ENCODE assay signal across 8 mouse cellular contexts in the genomic region with DNA sequence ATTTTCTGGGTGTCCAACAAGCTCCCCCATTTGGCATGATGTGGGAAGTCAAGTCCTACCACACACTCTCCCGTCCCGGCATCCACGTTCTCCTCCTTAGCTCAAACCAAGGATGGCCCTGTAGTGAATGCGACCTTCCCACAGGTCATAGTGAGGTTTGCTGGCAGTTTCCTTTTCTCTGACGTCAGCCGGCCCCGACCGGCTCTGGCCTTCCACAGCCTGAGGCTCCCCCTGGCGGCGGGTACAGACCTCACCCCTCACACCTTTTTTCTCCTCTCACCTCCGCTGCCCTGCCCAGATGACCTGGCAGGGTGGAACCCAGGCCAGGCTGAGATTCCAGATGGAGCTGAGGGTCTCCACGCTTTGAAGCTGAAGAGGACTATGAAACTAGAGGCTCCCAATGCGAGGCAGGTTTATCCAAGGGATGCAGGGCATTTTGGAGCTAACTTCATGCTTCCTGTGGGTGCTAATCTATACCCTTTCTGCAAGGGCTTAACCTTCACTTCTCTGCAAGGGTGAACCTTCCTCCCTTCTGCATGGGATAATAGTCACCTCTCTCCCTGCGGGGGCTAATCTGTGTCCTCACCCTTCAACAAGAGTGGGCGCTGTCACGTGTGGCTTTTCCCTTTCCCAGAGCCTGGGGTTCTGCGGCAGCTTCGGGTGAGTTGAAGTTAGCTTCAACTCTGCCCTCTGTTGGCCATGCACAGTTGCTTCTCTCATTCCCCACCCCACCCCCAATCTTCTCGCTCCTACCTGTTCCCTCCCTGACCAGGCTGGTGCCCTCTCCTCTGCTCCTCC. TPM values are rescaled to one million over a fixed set of nuclear protein-coding genes. Genes with fewer than 3 reads are reported as not detected.
DNase-seq lines count a peak whose midpoint lies in the region; ATAC-seq lines count a peak whose summit lies in the region.

No protein-coding gene starts in this region.

- H3K27ac ChIP-seq in midbrain, embryonic 11.5 days (ENCODE audit: low read depth, low read length): no peak overlapping the region
- no peak overlapping the region for H3K27ac ChIP-seq in midbrain, embryonic 16.5 days (ENCODE audit: low read length)
- no peak overlapping the region for H3K27ac ChIP-seq in limb, embryonic 13.5 days
- H3K27ac ChIP-seq in stomach, embryonic 14.5 days (ENCODE audit: low read length): no peak overlapping the region

- no peaks in the 10 kb centered on the region for H3K9me3 ChIP-seq in midbrain, embryonic 11.5 days (ENCODE audit: control insufficient read depth, low read length)
- no peaks in the 10 kb centered on the region for H3K9me3 ChIP-seq in midbrain, embryonic 16.5 days (replicated peaks; ENCODE audit: control insufficient read depth, low read length, poor library complexity, severe bottlenecking)
- no peaks in the 10 kb centered on the region for H3K9me3 ChIP-seq in limb, embryonic 13.5 days
- no peaks in the 10 kb centered on the region for H3K9me3 ChIP-seq in stomach, embryonic 14.5 days (ENCODE audit: control insufficient read depth, low read depth, low read length)

- peaks cover 3% of the 10 kb centered on the region for H3K27me3 ChIP-seq in midbrain, embryonic 11.5 days (ENCODE audit: control insufficient read depth, insufficient read depth, low read length)
- no peaks in the 10 kb centered on the region for H3K27me3 ChIP-seq in midbrain, embryonic 16.5 days (ENCODE audit: control insufficient read depth, insufficient read depth, low read depth, low read length)
- H3K27me3 ChIP-seq in limb, embryonic 13.5 days: peaks cover 4% of the 10 kb centered on the region; the same call in 1 of the 2 replicates
- no peaks in the 10 kb centered on the region for H3K27me3 ChIP-seq in stomach, embryonic 14.5 days (ENCODE audit: control insufficient read depth, insufficient read depth, low read length)

- WGBS in midbrain, embryonic 11.5 days: 7% methylated on average over 19 of the region's 19 CpGs
- 9% methylated on average over 19 of the region's 19 CpGs for WGBS in midbrain, embryonic 16.5 days
- WGBS in limb, embryonic 13.5 days: 6% methylated on average over 19 of the region's 19 CpGs
- WGBS in stomach, embryonic 14.5 days: 4% methylated on average over 19 of the region's 19 CpGs

- no peak overlapping the region for H3K4me3 ChIP-seq in midbrain, embryonic 11.5 days (ENCODE audit: low read depth, low read length)
- no peak overlapping the region for H3K4me3 ChIP-seq in midbrain, embryonic 16.5 days (ENCODE audit: low read depth, low read length)
- H3K4me3 ChIP-seq in limb, embryonic 13.5 days: no peak overlapping the region
- H3K4me3 ChIP-seq in stomach, embryonic 14.5 days (ENCODE audit: low read depth, low read length): no peak overlapping the region

- H3K9ac ChIP-seq in midbrain, embryonic 11.5 days (ENCODE audit: low read length): no peak overlapping the region
- H3K9ac ChIP-seq in midbrain, embryonic 16.5 days (ENCODE audit: low read depth, low read length): no peak overlapping the region
- H3K9ac ChIP-seq in limb, embryonic 13.5 days: no peak overlapping the region
- no peak overlapping the region for H3K9ac ChIP-seq in stomach, embryonic 14.5 days (replicated peaks; ENCODE audit: low read depth, low read length)

- no peak overlapping the region for H3K4me2 ChIP-seq in midbrain, embryonic 11.5 days
- H3K4me2 ChIP-seq in midbrain, embryonic 16.5 days (ENCODE audit: low read length): no peak overlapping the region
- peak overlapping the region; percentile 9; the same call in 1 of the 2 replicates for H3K4me2 ChIP-seq in limb, embryonic 13.5 days (replicated peaks)
- no peak overlapping the region for H3K4me2 ChIP-seq in stomach, embryonic 14.5 days (replicated peaks; ENCODE audit: low read depth, low read length)

- DNase-seq in midbrain, embryonic 11.5 days (ENCODE audit: low spot score, missing footprints): peak; percentile 96
- peak; percentile 91 for DNase-seq in cerebellum, postnatal 10 days
- DNase-seq in gastrocnemius, postnatal 4 days (ENCODE audit: low spot score in 2 of 2): peak; percentile 72 to 76
- peak; percentile 75 to 86 for DNase-seq in kidney, adult 8-10 months
- DNase-seq in natural killer cell, adult 2 months (ENCODE audit: low spot score in 2 of 2): peak; percentile 83 to 89

- peak; percentile 40; the same call in 1 of the 2 replicates for ATAC-seq in midbrain, embryonic 11.5 days (ENCODE audit: low FRiP score)
- ATAC-seq in midbrain, embryonic 16.5 days: no peak
- no peak; the same call in 1 of the 2 replicates for ATAC-seq in limb, embryonic 13.5 days (ENCODE audit: low FRiP score, low read depth)
- ATAC-seq in stomach, embryonic 14.5 days (ENCODE audit: insufficient number of reproducible peaks, insufficient read depth, low FRiP score, low read depth): peak; percentile 63; the same call in 1 of the 2 replicates

- H3K4me1 ChIP-seq in midbrain, embryonic 11.5 days (ENCODE audit: control insufficient read depth, insufficient read depth, low read length): no peaks in the 10 kb centered on the region
- H3K4me1 ChIP-seq in midbrain, embryonic 16.5 days (ENCODE audit: control insufficient read depth, insufficient read depth, low read length): no peaks in the 10 kb centered on the region
- H3K4me1 ChIP-seq in limb, embryonic 13.5 days: no peaks in the 10 kb centered on the region; the same call in 1 of the 2 replicates
- H3K4me1 ChIP-seq in stomach, embryonic 14.5 days (ENCODE audit: control insufficient read depth, insufficient read depth, low read length): 0 out of 2 replicates have a peak, but pooled peaks cover 3% of the 10 kb centered on the region

- no peaks in the 10 kb centered on the region for H3K36me3 ChIP-seq in midbrain, embryonic 11.5 days (ENCODE audit: control insufficient read depth, insufficient read depth, low read length)
- no peaks in the 10 kb centered on the region for H3K36me3 ChIP-seq in midbrain, embryonic 16.5 days (ENCODE audit: control insufficient read depth, insufficient read depth, low read length)
- no peaks in the 10 kb centered on the region for H3K36me3 ChIP-seq in limb, embryonic 13.5 days
- no peaks in the 10 kb centered on the region for H3K36me3 ChIP-seq in stomach, embryonic 14.5 days (ENCODE audit: control insufficient read depth, insufficient read depth, low read length)

RNA-seq across cellular contexts. Expression of gene Ifnl3, which starts 5.5 kb away (rescaled TPM):
- polyA plus RNA-seq in midbrain, embryonic 11.5 days (2014; fragmentation: Nextera tagmentation; extraction: Ambion mirVana): not detected in 2 replicates
- not detected in 2 replicates for polyA plus RNA-seq in midbrain, embryonic 16.5 days (2015; fragmentation: Nextera tagmentation; extraction: Ambion mirVana)
- not detected for total RNA-seq in gastrocnemius, postnatal 4 days (2021)
- not detected in 2 replicates for polyA plus RNA-seq in limb, embryonic 13.5 days (2015; fragmentation: Nextera tagmentation; extraction: Ambion mirVana)
- not detected in 2 replicates for polyA plus RNA-seq in stomach, embryonic 14.5 days (2014; fragmentation: Nextera tagmentation; extraction: Ambion mirVana)

RNA-seq across cellular contexts. Expression of gene Sycn, which starts 12.6 kb away (rescaled TPM):
- polyA plus RNA-seq in midbrain, embryonic 11.5 days (2014; fragmentation: Nextera tagmentation; extraction: Ambion mirVana): not detected in 2 replicates
- not detected in 2 replicates for polyA plus RNA-seq in midbrain, embryonic 16.5 days (2015; fragmentation: Nextera tagmentation; extraction: Ambion mirVana)
- total RNA-seq in gastrocnemius, postnatal 4 days (2021): not detected
- polyA plus RNA-seq in limb, embryonic 13.5 days (2015; fragmentation: Nextera tagmentation; extraction: Ambion mirVana): not detected in 2 replicates
- polyA plus RNA-seq in stomach, embryonic 14.5 days (2014; fragmentation: Nextera tagmentation; extraction: Ambion mirVana): 0.49 and 1.0 TPM in 2 replicates

RNA-seq across cellular contexts. Expression of gene Ifnl2, which starts 17.9 kb away (rescaled TPM):
- polyA plus RNA-seq in midbrain, embryonic 11.5 days (2014; fragmentation: Nextera tagmentation; extraction: Ambion mirVana): not detected in 2 replicates
- not detected in 2 replicates for polyA plus RNA-seq in midbrain, embryonic 16.5 days (2015; fragmentation: Nextera tagmentation; extraction: Ambion mirVana)
- not detected for total RNA-seq in gastrocnemius, postnatal 4 days (2021)
- not detected in 2 replicates for polyA plus RNA-seq in limb, embryonic 13.5 days (2015; fragmentation: Nextera tagmentation; extraction: Ambion mirVana)
- not detected in 2 replicates for polyA plus RNA-seq in stomach, embryonic 14.5 days (2014; fragmentation: Nextera tagmentation; extraction: Ambion mirVana)

RNA-seq across cellular contexts. Expression of gene Nccrp1, which starts 18.9 kb away (rescaled TPM):
- polyA plus RNA-seq in midbrain, embryonic 11.5 days (2014; fragmentation: Nextera tagmentation; extraction: Ambion mirVana): not detected in 2 replicates
- 0.15 TPM in 1 of 2 replicates, not detected in the other for polyA plus RNA-seq in midbrain, embryonic 16.5 days (2015; fragmentation: Nextera tagmentation; extraction: Ambion mirVana)
- not detected for total RNA-seq in gastrocnemius, postnatal 4 days (2021)
- polyA plus RNA-seq in limb, embryonic 13.5 days (2015; fragmentation: Nextera tagmentation; extraction: Ambion mirVana): not detected in 2 replicates
- polyA plus RNA-seq in stomach, embryonic 14.5 days (2014; fragmentation: Nextera tagmentation; extraction: Ambion mirVana): not detected in 2 replicates

Comparison
In these comparisons a context has a peak if more than half of its experiments do, and no peak if none do; other contexts are left out.
1. ATAC-seq: peak in midbrain, embryonic 11.5 days (single experiment) and stomach, embryonic 14.5 days (single experiment); none in midbrain, embryonic 16.5 days (single experiment) and limb, embryonic 13.5 days (single experiment).
2. Peak in every context shown above with its lines, with median percentiles within 50 percentile points of each other: DNase-seq.